Comparison of ENCODE assay signal across 9 mouse cellular contexts in the genomic region with DNA sequence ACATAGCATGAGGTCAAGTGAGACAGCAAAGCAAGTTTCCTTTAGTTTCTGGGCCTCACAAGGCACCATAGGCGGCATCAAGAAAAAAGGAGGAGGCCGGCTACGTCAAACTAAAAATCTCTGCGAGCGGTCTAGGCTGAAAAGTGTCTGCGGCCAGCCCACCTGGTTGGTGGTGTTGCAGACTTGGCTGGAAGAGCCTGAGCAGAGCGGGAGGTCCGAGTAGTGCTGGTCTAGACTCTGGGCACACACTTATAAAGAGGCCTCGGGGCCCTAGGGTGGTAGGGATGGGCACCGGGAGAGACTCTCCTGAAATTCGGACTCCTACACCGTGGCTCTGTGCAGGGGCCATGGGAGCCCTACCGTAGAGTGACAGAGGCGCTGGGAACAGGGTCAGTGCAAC. TPM values are rescaled to one million over a fixed set of nuclear protein-coding genes. Genes with fewer than 3 reads are reported as not detected.
DNase-seq lines count a peak whose midpoint lies in the region; ATAC-seq and TF ChIP-seq lines count a peak whose summit lies in the region.
"Had no signal": no experiment of that assay in that cellular context is flagged by ENCODE, and none has a peak within 500 bp of the region (broad histone marks: within the 10 kb centered on the region; RNA-seq: fewer than 3 reads in every experiment).

No protein-coding gene starts in this region.

- no peaks in the 10 kb centered on the region for H3K4me1 ChIP-seq in liver, postnatal 0 days (ENCODE audit: insufficient read depth)

- H3K4me2 ChIP-seq in liver, postnatal 0 days (ENCODE audit: low read depth, low read length): no peak overlapping the region

- ATAC-seq in liver, postnatal 0 days: no peak
- ATAC-seq in megakaryocyte-erythroid progenitor cell, adult 5-6 weeks (replicated peaks; ENCODE audit: low FRiP score, low TSS enrichment, poor library complexity, severe bottlenecking): no peak

- H3K9me3 ChIP-seq in liver, postnatal 0 days (ENCODE audit: low read length): no peaks in the 10 kb centered on the region

- no peak overlapping the region for H3K9ac ChIP-seq in liver, postnatal 0 days (replicated peaks)

- H3K27me3 ChIP-seq in liver, postnatal 0 days (ENCODE audit: insufficient read depth, low read length): 0 out of 2 replicates have a peak, but pooled peaks cover 7% of the 10 kb centered on the region

- no peak overlapping the region for H3K27ac ChIP-seq in liver, postnatal 0 days (ENCODE audit: low read depth)

- no peak for TF ChIP-seq CTCF in liver, postnatal 0 days (IDR thresholded peaks at IDR 0.05; ENCODE audit: low read depth)

- no peaks in the 10 kb centered on the region for H3K36me3 ChIP-seq in liver, postnatal 0 days (replicated peaks; ENCODE audit: insufficient read depth, low read length)

- no peak for TF ChIP-seq EP300 in liver, postnatal 0 days (IDR thresholded peaks at IDR 0.05; ENCODE audit: low read depth)

- peak; percentile 34 for DNase-seq in liver
- DNase-seq in liver, postnatal 0 days: no peak
- DNase-seq in cerebellum, adult 18-20 months: peak; percentile 90 to 91
- DNase-seq in forelimb bud, embryonic 11.5 days (ENCODE audit: low read depth, low spot score): peak; percentile 76
- DNase-seq in layer of hippocampus, postnatal 36 days: peak; percentile 54 to 58
- DNase-seq in neural tube, embryonic 10.5 days (ENCODE audit: extremely low spot score, low spot score): peak; percentile 62
- DNase-seq in urinary bladder, postnatal 10 days (ENCODE audit: low spot score): no peak

- WGBS in liver, postnatal 0 days (ENCODE audit: insufficient replicate concordance): 15% methylated on average over 14 of the region's 14 CpGs

- H3K4me3 ChIP-seq in liver, postnatal 0 days (ENCODE audit: low read depth, low read length): no peak overlapping the region

RNA-seq across cellular contexts. Expression of a gene that starts 1.9 kb away (rescaled TPM):
- 0.06 and 0.09 TPM in 2 replicates for polyA plus RNA-seq in liver, postnatal 0 days (2015; fragmentation: Nextera tagmentation; extraction: Ambion mirVana)
- total RNA-seq in layer of hippocampus, postnatal 36 days (2021): 100 to 1,000 TPM; 253 to 275 TPM
- total RNA-seq in megakaryocyte-erythroid progenitor cell, adult 5-6 weeks (2014; fragmentation: Nextera tagmentation): not detected in 2 replicates
- total RNA-seq in megakaryocyte-erythroid progenitor cell, adult 5-6 weeks (2017): not detected in 2 replicates

RNA-seq across cellular contexts. Expression of a gene that starts 22.5 kb away (rescaled TPM):
- 0.73 and 0.82 TPM in 2 replicates for polyA plus RNA-seq in liver, postnatal 0 days (2015; fragmentation: Nextera tagmentation; extraction: Ambion mirVana)
- 10 to 100 TPM; 11.1 to 14.2 TPM for total RNA-seq in layer of hippocampus, postnatal 36 days (2021)
- total RNA-seq in megakaryocyte-erythroid progenitor cell, adult 5-6 weeks (2014; fragmentation: Nextera tagmentation): 0.22 and 1.2 TPM in 2 replicates
- total RNA-seq in megakaryocyte-erythroid progenitor cell, adult 5-6 weeks (2017): 1.1 TPM in 1 of 2 replicates, not detected in the other

RNA-seq across cellular contexts. Expression of a gene that starts 36.7 kb away (rescaled TPM):
- 0.68 and 0.73 TPM in 2 replicates for polyA plus RNA-seq in liver, postnatal 0 days (2015; fragmentation: Nextera tagmentation; extraction: Ambion mirVana)
- under 1 TPM; 0.20 to 0.30 TPM for total RNA-seq in layer of hippocampus, postnatal 36 days (2021)
- 0.79 and 0.81 TPM in 2 replicates for total RNA-seq in megakaryocyte-erythroid progenitor cell, adult 5-6 weeks (2014; fragmentation: Nextera tagmentation)
- 0.61 and 0.94 TPM in 2 replicates for total RNA-seq in megakaryocyte-erythroid progenitor cell, adult 5-6 weeks (2017)
- total RNA-seq: layer of hippocampus, postnatal 10 days had no signal

Comparison
In these comparisons a context has a peak if more than half of its experiments do, and no peak if none do; other contexts are left out.
1. DNase-seq: peak in liver (single experiment), cerebellum, adult 18-20 months (2 of 2), forelimb bud, embryonic 11.5 days (single experiment), layer of hippocampus, postnatal 36 days (2 of 2) and neural tube, embryonic 10.5 days (single experiment); none in liver, postnatal 0 days (single experiment) and urinary bladder, postnatal 10 days (single experiment).
2. RNA of a gene that starts 1.9 kb away (total RNA-seq): 253 to 275 TPM in layer of hippocampus, postnatal 36 days; not detected in megakaryocyte-erythroid progenitor cell, adult 5-6 weeks; every median in the first group is over 100 times any median in the second.
3. RNA of a gene that starts 22.5 kb away (total RNA-seq): 11.1 to 14.2 TPM in layer of hippocampus, postnatal 36 days; 0.22 to 1.2 TPM in megakaryocyte-erythroid progenitor cell, adult 5-6 weeks; every median in the first group is over 4 times any median in the second.